Mouse (Mus musculus): Measurements from ENCODE around the gene Tubb2a.

GRCm38 (mm10) chr13:34119406-34119805 is 41.6 kb upstream of the Tubb2a start:
- TF ChIP-seq POLR2A (IDR thresholded peaks at IDR 0.05; ENCODE audit: insufficient read length, low read depth) (no peak), E2F4 (IDR thresholded peaks at IDR 0.05; ENCODE audit: insufficient read depth) (no peak), USF1 (IDR thresholded peaks at IDR 0.05; ENCODE audit: low read depth) (no peak), MAX (IDR thresholded peaks at IDR 0.05; ENCODE audit: low read depth) (no peak)
